Mouse (Mus musculus): ENCODE results near the gene Ush1g. TPM values are rescaled to one million over a fixed set of nuclear protein-coding genes. Genes with fewer than 3 reads are reported as not detected.

Gene Ush1g
- polyA plus RNA-seq, 1 experiment from 2014 or later, result 0.04 TPM

DNA sequence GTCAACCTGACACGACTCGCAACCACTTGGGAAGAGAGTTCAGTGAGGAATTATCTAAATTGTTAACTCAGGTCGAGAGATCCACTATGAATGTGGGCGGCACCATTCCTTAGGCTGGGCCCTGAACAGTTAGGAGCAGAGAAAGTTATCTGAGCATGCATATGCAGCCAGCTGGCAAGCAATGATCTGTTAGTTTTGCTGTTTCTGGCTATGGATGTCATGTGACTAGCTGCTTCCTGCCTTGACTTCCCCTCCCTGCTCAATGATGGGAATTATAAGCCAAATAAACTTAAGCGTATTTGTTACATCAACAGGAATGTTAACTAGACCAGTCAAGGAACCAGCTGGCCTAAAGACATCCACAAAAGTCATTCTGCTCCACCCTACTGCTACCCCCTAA, 31.5 kb upstream of the Ush1g start:
- H3K4me3 ChIP-seq, result no peak overlapping the region
- H3K27me3 ChIP-seq, result peaks cover 36% of the 10 kb centered on the region
- no peak overlapping the region for H3K27ac ChIP-seq
- no peak for ATAC-seq (ENCODE audit: insufficient number of reproducible peaks, low FRiP score, low TSS enrichment, low read depth)
- H3K36me3 ChIP-seq, result no peaks in the 10 kb centered on the region
- H3K4me1 ChIP-seq, result peaks cover 6% of the 10 kb centered on the region; the same call in 1 of the 2 replicates
- no peak overlapping the region for H3K4me2 ChIP-seq
- 86% methylated on average over 5 of the region's 5 CpGs for WGBS
- no peak overlapping the region for H3K9ac ChIP-seq
- H3K9me3 ChIP-seq, result no peaks in the 10 kb centered on the region

DNA sequence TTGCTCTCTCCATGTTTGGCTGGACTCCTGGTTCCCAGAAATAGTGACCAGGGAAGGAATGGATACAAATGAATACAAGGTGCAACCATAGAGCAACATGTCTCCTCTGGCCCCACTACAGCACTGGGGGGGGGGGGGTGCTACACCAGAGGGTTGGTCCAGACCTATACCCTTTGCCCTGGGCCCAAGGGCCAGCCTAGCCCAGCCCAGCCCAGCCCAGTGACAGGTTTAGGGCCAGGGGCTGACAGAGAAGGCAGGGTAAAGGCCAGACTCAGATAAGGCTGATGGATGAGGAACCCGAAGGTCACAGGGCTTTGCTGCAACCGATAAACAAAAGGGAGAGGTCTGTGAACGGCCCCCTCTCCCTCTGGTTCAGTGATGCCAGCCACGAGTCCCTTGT, 28.1 kb upstream of the Ush1g start:
- no peak overlapping the region for H3K27ac ChIP-seq
- no peaks in the 10 kb centered on the region for H3K36me3 ChIP-seq
- H3K4me2 ChIP-seq, result no peak overlapping the region
- peaks cover 24% of the 10 kb centered on the region for H3K27me3 ChIP-seq
- ATAC-seq (ENCODE audit: insufficient number of reproducible peaks, low FRiP score, low TSS enrichment, low read depth), result no peak
- no peaks in the 10 kb centered on the region for H3K9me3 ChIP-seq
- no peak overlapping the region for H3K9ac ChIP-seq
- H3K4me3 ChIP-seq, result no peak overlapping the region
- 45% methylated on average over 4 of the region's 4 CpGs for WGBS
- peaks cover 30% of the 10 kb centered on the region for H3K4me1 ChIP-seq

DNA sequence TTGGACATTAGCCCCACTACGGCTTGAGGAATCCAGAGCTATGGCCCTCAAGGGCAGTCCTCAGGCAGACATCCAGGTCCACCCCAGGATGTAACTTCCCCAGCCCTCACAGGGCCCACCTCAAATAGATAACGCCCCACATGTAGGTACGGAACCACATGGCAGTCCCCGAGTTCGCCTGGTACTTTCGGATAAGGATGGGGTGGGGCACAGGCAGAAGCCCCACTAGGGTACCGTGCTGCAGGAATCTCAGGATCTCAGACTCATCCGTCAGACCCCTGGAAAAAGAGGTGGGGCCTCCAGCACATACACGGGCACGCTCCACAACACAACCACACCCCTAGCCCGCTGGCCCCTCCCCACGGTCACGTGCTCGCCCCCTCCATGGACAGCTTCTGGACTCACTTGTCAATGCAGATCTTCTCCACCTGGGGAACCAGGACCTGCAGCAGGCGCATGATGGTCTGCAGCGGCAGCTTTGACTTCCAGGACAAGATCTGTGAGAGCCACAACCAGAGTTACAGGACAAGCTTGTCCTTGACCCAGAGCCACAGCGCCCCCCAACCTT, 26.9 kb upstream of the Ush1g start:
- Histone ChIP-seq H3K9ac (no peak overlapping the region), H3K27ac (no peak overlapping the region), H3K36me3 (no peaks in the 10 kb centered on the region), H3K27me3 (peaks cover 32% of the 10 kb centered on the region), H3K4me3 (no peak overlapping the region), H3K9me3 (no peaks in the 10 kb centered on the region), H3K4me1 (peaks cover 31% of the 10 kb centered on the region), H3K4me2 (no peak overlapping the region)
- WGBS, result 43% methylated on average over 17 of the region's 17 CpGs
- no peak for ATAC-seq (ENCODE audit: insufficient number of reproducible peaks, low FRiP score, low TSS enrichment, low read depth)

DNA sequence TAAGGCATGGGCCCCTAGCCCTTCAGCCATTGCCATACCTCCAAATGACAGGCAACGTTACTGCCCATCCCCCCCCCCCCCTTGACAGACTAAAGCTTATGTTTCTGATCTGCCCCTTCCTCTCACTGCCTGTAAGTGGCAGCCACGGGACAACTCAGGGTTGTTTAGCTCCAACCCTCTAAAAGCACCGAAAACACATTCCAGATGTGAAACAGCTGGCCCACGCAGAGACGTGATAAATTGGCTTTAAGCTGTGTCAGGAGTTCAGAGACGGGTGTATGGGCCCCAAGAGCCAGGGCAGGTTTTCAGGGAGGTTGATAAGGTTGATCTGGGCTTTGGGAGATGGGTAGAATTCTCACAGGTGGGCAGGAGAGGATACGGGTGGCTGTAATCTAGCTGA, 23.7 kb upstream of the Ush1g start:
- WGBS, result 4% methylated on average over 7 of the region's 7 CpGs
- Histone ChIP-seq H3K4me2 (no peak overlapping the region), H3K9ac (no peak overlapping the region), H3K36me3 (no peaks in the 10 kb centered on the region), H3K27ac (no peak overlapping the region), H3K27me3 (peaks cover 38% of the 10 kb centered on the region), H3K4me1 (peaks cover 31% of the 10 kb centered on the region), H3K9me3 (no peaks in the 10 kb centered on the region), H3K4me3 (no peak overlapping the region)
- ATAC-seq (ENCODE audit: insufficient number of reproducible peaks, low FRiP score, low TSS enrichment, low read depth), result no peak

DNA sequence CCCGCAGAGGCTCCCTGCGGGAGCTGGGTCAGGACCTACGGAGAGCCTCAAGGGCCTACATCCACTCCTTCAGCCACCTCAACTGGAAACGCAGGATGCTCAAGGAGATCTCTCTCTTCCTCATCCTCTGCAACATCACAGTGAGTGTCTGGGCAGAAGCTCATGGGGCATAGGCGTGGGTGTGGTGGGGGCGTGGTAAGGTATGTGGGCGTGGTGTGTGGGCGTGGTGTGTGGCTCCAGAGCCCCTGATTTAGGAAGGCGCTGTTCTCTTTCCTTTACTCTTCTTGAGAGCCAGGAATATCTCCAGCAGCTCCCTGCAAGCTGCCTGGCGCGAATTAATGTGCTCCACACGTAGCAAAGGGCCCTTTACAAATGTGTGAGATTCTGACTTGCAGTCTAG, 23.1 kb upstream of the Ush1g start:
- Histone ChIP-seq H3K4me2 (no peak overlapping the region), H3K27me3 (peaks cover 42% of the 10 kb centered on the region), H3K36me3 (no peaks in the 10 kb centered on the region), H3K4me3 (no peak overlapping the region), H3K27ac (no peak overlapping the region), H3K9me3 (no peaks in the 10 kb centered on the region), H3K9ac (no peak overlapping the region), H3K4me1 (peaks cover 31% of the 10 kb centered on the region)
- 11% methylated on average over 12 of the region's 12 CpGs for WGBS
- ATAC-seq (ENCODE audit: insufficient number of reproducible peaks, low FRiP score, low TSS enrichment, low read depth), result no peak

DNA sequence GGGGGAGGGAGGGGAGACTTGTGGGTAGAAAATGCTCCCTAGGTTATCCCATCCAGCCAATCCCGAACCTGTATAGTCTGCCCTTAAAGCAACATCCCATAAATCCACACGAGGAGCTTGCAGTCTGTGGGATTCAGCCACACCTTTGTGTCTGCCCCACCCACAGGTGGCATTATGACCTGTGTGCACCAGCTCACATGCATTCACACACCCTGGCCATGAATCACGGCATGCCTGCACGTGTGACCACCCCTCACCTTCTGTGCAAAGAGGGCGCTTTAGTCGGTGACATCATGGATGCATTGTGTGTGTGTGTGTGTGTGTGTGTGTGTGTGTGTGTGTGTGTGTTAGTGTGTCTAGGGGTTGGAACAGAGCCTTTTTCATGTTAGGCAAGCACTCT, 20.0 kb upstream of the Ush1g start:
- Histone ChIP-seq H3K27me3 (peaks cover 53% of the 10 kb centered on the region), H3K9me3 (no peaks in the 10 kb centered on the region), H3K4me2 (no peak overlapping the region), H3K4me3 (no peak overlapping the region), H3K4me1 (peaks cover 20% of the 10 kb centered on the region), H3K9ac (no peak overlapping the region), H3K36me3 (no peaks in the 10 kb centered on the region), H3K27ac (no peak overlapping the region)
- WGBS, result 67% methylated on average over 6 of the region's 6 CpGs
- ATAC-seq (ENCODE audit: insufficient number of reproducible peaks, low FRiP score, low TSS enrichment, low read depth), result no peak

DNA sequence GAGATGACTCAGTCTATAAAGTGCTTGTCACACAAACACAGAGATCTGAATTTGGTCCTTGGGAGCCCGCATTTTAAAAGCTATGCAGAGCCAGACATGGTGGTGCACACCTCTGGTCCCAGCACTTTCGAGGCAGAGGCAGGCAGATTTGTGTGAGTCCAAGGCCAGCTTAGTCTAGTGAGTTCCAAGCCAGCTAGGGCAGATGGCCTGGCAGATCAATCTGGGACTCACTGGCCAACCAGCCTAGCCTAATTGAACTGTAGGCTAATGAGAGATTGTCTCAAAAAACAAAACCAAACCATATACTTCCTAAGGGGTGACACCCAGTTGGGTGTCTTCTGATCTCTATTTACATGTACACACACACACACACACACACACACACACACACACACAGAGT, 19.4 kb upstream of the Ush1g start:
- H3K4me2 ChIP-seq, result no peak overlapping the region
- H3K4me1 ChIP-seq, result peaks cover 14% of the 10 kb centered on the region
- H3K36me3 ChIP-seq, result no peaks in the 10 kb centered on the region
- H3K27ac ChIP-seq, result no peak overlapping the region
- 70% methylated on average over 2 of the region's 2 CpGs for WGBS
- no peak for ATAC-seq (ENCODE audit: insufficient number of reproducible peaks, low FRiP score, low TSS enrichment, low read depth)
- H3K4me3 ChIP-seq, result no peak overlapping the region
- H3K27me3 ChIP-seq, result peaks cover 55% of the 10 kb centered on the region
- no peaks in the 10 kb centered on the region for H3K9me3 ChIP-seq
- no peak overlapping the region for H3K9ac ChIP-seq

DNA sequence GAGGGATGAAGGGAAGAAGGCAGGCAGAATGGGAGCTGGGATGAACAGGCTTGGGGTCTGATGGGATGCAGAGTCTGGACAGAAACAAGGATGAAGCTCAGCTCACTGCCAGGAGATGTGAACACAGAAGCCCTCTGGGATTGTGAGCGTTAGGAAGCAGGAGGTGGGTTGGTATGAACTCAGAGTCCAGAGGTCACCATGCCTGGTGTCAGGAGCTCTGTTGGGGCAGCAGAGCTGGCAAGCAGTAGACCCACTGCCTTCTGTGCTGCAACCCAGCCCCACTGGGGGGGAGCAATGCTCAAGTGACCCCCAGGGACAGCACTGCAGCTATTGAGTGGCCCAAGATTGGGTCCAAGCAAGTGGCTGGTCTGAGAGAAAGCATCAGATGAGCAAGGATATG, 16.0 kb upstream of the Ush1g start:
- WGBS, result 63% methylated on average over 1 of the region's 1 CpGs
- Histone ChIP-seq H3K27me3 (peaks cover 72% of the 10 kb centered on the region), H3K4me1 (peaks cover 10% of the 10 kb centered on the region), H3K27ac (no peak overlapping the region), H3K9ac (no peak overlapping the region), H3K36me3 (no peaks in the 10 kb centered on the region), H3K4me3 (no peak overlapping the region), H3K4me2 (no peak overlapping the region), H3K9me3 (no peaks in the 10 kb centered on the region)
- ATAC-seq (ENCODE audit: insufficient number of reproducible peaks, low FRiP score, low TSS enrichment, low read depth), result no peak

DNA sequence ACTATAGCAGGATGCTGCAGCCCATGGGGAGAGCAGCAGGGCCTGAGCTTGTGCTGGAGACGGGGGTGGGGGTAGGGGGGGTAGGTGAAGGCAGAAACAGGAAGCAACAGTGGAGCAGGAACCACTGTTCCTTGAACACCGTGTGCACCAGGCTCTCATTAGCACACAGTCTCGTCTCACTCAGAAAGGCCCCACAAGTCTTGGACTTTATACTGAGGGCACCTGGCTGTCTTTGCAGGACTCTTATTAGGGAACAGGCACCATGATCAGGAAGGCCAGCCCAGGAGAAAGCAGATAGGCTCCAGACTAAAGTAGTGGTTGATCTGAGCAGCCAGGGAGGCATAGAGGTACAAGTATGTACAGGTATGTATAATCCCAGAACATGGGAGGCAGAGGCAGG, 15.5 kb upstream of the Ush1g start:
- 35% methylated on average over 3 of the region's 3 CpGs for WGBS
- Histone ChIP-seq H3K4me1 (peaks cover 10% of the 10 kb centered on the region), H3K4me3 (no peak overlapping the region), H3K9ac (no peak overlapping the region), H3K27me3 (peaks cover 77% of the 10 kb centered on the region), H3K27ac (no peak overlapping the region), H3K4me2 (no peak overlapping the region), H3K9me3 (no peaks in the 10 kb centered on the region), H3K36me3 (no peaks in the 10 kb centered on the region)
- no peak for ATAC-seq (ENCODE audit: insufficient number of reproducible peaks, low FRiP score, low TSS enrichment, low read depth)

DNA sequence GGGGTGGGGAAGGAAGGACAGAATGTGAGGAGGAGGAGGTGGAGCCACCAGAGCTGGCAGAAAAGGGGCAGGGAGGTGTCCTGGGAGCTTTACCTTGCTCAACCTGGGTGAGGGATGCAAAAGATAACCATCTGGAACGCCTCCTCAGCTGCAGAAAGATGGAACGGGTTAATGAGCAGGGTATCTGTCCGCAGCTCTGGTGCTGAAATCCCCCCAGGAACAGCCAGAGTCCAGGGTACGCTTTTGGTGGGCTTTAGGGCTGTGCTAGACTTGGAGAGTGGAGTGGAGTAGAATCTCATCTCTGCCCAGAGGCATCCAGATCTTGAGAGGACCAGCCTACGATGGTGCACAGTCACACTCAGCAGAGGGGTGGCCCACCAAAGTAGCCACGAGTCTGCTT, 14.3 kb upstream of the Ush1g start:
- no peak overlapping the region for H3K4me2 ChIP-seq
- no peak overlapping the region for H3K9ac ChIP-seq
- H3K27ac ChIP-seq, result no peak overlapping the region
- 12% methylated on average over 6 of the region's 6 CpGs for WGBS
- H3K4me3 ChIP-seq, result no peak overlapping the region
- H3K36me3 ChIP-seq, result no peaks in the 10 kb centered on the region
- no peak for ATAC-seq (ENCODE audit: insufficient number of reproducible peaks, low FRiP score, low TSS enrichment, low read depth)
- H3K27me3 ChIP-seq, result peaks cover 88% of the 10 kb centered on the region
- no peaks in the 10 kb centered on the region for H3K9me3 ChIP-seq
- H3K4me1 ChIP-seq, result peaks cover 10% of the 10 kb centered on the region

DNA sequence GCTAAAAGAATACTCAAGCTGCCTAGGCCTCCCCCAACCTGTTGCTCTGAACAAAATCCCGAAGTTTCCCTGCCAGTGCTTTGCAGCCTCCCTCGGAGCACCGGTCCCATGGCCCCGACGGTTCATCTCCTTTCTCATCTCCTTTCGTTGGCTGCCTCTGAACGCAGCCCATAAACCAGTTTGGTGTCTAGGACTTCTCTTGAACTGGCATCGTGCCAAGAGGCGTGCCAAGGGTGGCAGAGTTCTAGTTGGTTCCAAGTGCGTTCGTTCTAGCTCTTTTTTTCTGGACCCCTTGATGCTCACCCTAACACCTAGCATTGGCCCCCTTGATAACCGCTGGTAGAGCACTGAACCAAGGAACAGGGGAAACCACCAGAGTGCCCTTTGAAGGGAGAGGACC, 13.4 kb upstream of the Ush1g start:
- H3K4me2 ChIP-seq, result no peak overlapping the region
- H3K4me3 ChIP-seq, result no peak overlapping the region
- peaks cover 10% of the 10 kb centered on the region for H3K4me1 ChIP-seq
- H3K36me3 ChIP-seq, result no peaks in the 10 kb centered on the region
- 60% methylated on average over 12 of the region's 12 CpGs for WGBS
- H3K9ac ChIP-seq, result no peak overlapping the region
- H3K9me3 ChIP-seq, result no peaks in the 10 kb centered on the region
- peaks cover 89% of the 10 kb centered on the region for H3K27me3 ChIP-seq
- no peak overlapping the region for H3K27ac ChIP-seq
- no peak for ATAC-seq (ENCODE audit: insufficient number of reproducible peaks, low FRiP score, low TSS enrichment, low read depth)

DNA sequence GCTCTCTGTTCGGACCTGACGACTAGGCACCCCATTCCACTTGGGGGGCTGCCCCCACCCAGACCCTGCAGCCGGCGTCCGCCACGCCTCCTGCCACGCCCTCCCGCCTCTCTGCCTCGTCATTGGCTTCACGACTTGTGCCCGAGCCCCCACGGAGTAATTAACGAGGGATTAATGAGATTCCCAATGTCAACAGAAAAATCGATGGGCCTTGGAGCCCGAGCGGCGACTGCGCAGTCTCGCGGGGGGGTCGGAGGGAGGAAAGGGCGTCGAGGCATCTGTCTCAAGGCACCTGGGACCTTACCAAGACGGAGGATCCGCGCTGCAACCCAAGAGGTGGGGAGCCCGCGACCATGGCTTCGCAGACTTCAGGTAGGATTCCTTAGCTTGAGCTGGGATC, 12.7 kb upstream of the Ush1g start, which contains the start of gene Otop3:
TSS of gene Otop3 (plus strand) at position 201 of the 400 bp plus-strand sequence.
- Histone ChIP-seq H3K27me3 (peaks cover 88% of the 10 kb centered on the region), H3K4me1 (peaks cover 10% of the 10 kb centered on the region), H3K9ac (no peak within 1 kb of the TSS), H3K27ac (no peak within 1 kb of the TSS), H3K4me3 (peak within 1 kb of the TSS; percentile 17; the same call in 1 of the 2 replicates), H3K9me3 (no peaks in the 10 kb centered on the region), H3K36me3 (no peaks in the 10 kb centered on the region), H3K4me2 (peak within 1 kb of the TSS; percentile 36)
- ATAC-seq (ENCODE audit: insufficient number of reproducible peaks, low FRiP score, low TSS enrichment, low read depth), result no peak
- WGBS, result 5% methylated on average over 29 of the region's 29 CpGs

DNA sequence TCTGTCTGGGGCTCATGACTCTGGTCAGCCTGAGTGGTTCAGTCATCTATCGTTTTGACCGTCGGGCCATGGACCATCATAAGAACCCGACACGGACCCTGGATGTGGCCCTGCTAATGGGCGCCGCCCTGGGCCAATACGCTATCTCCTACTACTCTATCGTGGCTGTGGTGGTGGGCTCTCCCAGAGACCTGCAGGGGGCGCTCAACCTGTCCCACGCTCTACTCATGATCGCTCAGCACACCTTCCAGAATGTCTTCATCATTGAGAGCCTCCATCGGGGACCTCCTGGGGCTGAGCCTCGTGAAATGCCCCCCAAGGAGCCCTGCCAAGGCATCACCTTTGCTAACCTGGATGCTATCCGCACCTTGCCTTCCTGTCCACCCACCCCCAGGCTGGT, 7.5 kb upstream of the Ush1g start:
- Histone ChIP-seq H3K4me3 (no peak overlapping the region), H3K27ac (no peak overlapping the region), H3K36me3 (no peaks in the 10 kb centered on the region), H3K4me2 (no peak overlapping the region), H3K27me3 (peaks cover 67% of the 10 kb centered on the region), H3K9me3 (no peaks in the 10 kb centered on the region), H3K9ac (no peak overlapping the region), H3K4me1 (peaks cover under 1% of the 10 kb centered on the region)
- 75% methylated on average over 15 of the region's 15 CpGs for WGBS
- no peak for ATAC-seq (ENCODE audit: insufficient number of reproducible peaks, low FRiP score, low TSS enrichment, low read depth)

Data from limb, embryonic 15.5 days (tissue).